Mouse (Mus musculus) embryonic facial prominence, embryonic 14.5 days (tissue): ENCODE measurements around the gene Flot1. TPM values are rescaled to one million over a fixed set of nuclear protein-coding genes. Genes with fewer than 3 reads are reported as not detected.

Experiments
- ATAC-seq: fragments of 200-750 bp; cut with Nextera tagmentation; 2 replicates; pipeline ENCODE4 v1.8.0; 2017; ENCODE audit warnings: low read depth, moderate number of reproducible peaks, moderate TSS enrichment
- DNase-seq: peaks from one replicate; pipeline ENCODE4 v3.0.0-alpha.2; 2015; ENCODE audit warnings: low spot score
- H3K27ac ChIP-seq: fragments of 300-500 bp; sonication (generic); replicated peaks from 2 replicates; pipeline ENCODE4 v1.5.1; 2014; ENCODE audit warnings: low read depth, mild to moderate bottlenecking, low read length, moderate library complexity
- H3K27me3 ChIP-seq: fragments of 300-500 bp; sonication (generic); replicated peaks from 2 replicates; pipeline ENCODE4 v1.6.1; 2014; ENCODE audit warnings: low read length; ENCODE audit not compliant: control insufficient read depth, insufficient read depth
- H3K36me3 ChIP-seq: fragments of 300-500 bp; sonication (generic); 2 replicates; pipeline ENCODE4 v1.6.1; 2014; ENCODE audit warnings: low read length, mixed read lengths; ENCODE audit not compliant: control insufficient read depth, insufficient read depth
- H3K4me1 ChIP-seq: fragments of 300-500 bp; sonication (generic); 2 replicates; pipeline ENCODE4 v1.6.1; 2014; ENCODE audit warnings: antibody characterized with exemption, low read length; ENCODE audit not compliant: control insufficient read depth, insufficient read depth
- H3K4me2 ChIP-seq: fragments of 300-500 bp; sonication (generic); 2 replicates; pipeline ENCODE4 v1.6.1; 2014; ENCODE audit warnings: low read depth, mild to moderate bottlenecking, low read length, moderate library complexity, mixed read lengths
- H3K4me3 ChIP-seq: fragments of 300-500 bp; sonication (generic); 2 replicates; pipeline ENCODE4 v1.5.1; 2014; ENCODE audit warnings: low read depth, mild to moderate bottlenecking, low read length
- H3K9ac ChIP-seq: fragments of 300-500 bp; sonication (generic); 2 replicates; pipeline ENCODE4 v1.6.1; 2014; ENCODE audit warnings: low read depth, mild to moderate bottlenecking, low read length, moderate library complexity, mixed read lengths
- H3K9me3 ChIP-seq: fragments of 300-500 bp; sonication (generic); 2 replicates; pipeline ENCODE4 v1.6.1; 2016; ENCODE audit warnings: low read length; ENCODE audit not compliant: control insufficient read depth
- WGBS: fragments of 180-500 bp; shearing (Covaris S2); extraction: QIAGEN DNeasy Blood & Tissue Kit; methylation state at CpG from one replicate; pipeline ENCODE4 v1.1.7; 2014; 5-methylcytosine and 5-hydroxymethylcytosine counted together
- polyA plus RNA-seq: library from polyadenylated mRNA; unstranded; fragments of >200 nt; fragmentation: Nextera tagmentation; extraction: Ambion mirVana; gene quantifications from 2 replicates; pipeline ENCODE4 v1.2.1, GENCODE M21; 2014

Gene Flot1
- polyA plus RNA-seq = 49.0 and 49.5 TPM in 2 replicates

DNA sequence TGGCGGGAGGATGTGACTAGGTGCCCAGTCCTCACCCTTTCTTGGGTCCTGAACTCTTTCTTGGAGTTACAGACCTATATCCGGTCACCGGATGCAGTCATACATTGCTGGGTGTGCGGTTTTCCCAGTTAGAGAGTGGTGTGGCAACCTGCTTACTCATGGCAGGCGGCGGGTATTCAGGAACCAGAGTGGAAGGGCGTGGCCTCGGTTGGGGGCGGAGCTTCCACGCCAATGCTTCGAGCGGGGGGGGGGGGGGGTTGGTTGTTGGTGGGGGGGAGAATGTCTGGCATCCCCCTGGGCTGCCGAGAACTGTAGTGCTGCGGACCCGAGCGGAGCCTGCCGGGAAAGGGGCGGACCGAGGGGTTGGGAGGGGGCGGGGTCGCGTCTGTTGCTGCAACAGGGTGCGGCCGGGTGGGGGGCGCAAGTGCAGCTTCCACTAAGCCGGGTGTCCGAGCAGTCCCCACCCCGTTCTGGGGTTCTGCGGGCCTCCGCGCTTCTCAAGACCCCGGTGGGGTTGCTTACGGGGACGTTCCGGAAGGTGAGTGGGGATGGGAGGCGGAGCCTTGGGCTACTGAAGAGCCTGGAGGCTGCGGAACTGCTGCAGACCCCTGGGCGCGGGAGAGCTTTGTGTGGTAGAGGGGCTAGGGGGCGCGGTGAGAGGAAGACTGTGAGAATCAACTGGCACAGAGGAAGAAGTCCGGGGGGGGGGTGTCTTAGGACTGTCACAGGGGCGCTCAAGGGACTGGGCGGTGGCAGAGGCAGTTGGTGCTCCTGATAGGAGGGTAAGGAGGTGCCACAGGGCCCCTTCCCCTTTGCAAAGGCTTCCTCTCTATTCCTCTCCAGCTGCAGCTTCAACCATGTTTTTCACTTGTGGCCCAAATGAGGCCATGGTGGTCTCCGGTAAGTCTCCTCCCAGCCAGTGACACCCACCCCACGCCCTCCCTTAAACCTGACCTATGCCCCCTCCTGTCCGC is at the start of gene Flot1:
TSS of gene Flot1 (plus strand) at position 267 of the 974 bp plus-strand sequence.
- Histone ChIP-seq H3K27ac (peak within 1 kb of the TSS; percentile 79), H3K4me3 (peak within 1 kb of the TSS; percentile 70), H3K9me3 (no peaks in the 10 kb centered on the region), H3K4me1 (peaks cover 10% of the 10 kb centered on the region), H3K36me3 (peaks cover 19% of the 10 kb centered on the region), H3K9ac (peak within 1 kb of the TSS; percentile 78), H3K4me2 (peak within 1 kb of the TSS; percentile 98), H3K27me3 (no peaks in the 10 kb centered on the region)
- ATAC-seq = peak; percentile 89
- DNase-seq = peak; percentile 94
- 1% methylated on average over 27 of the region's 47 CpGs for WGBS

DNA sequence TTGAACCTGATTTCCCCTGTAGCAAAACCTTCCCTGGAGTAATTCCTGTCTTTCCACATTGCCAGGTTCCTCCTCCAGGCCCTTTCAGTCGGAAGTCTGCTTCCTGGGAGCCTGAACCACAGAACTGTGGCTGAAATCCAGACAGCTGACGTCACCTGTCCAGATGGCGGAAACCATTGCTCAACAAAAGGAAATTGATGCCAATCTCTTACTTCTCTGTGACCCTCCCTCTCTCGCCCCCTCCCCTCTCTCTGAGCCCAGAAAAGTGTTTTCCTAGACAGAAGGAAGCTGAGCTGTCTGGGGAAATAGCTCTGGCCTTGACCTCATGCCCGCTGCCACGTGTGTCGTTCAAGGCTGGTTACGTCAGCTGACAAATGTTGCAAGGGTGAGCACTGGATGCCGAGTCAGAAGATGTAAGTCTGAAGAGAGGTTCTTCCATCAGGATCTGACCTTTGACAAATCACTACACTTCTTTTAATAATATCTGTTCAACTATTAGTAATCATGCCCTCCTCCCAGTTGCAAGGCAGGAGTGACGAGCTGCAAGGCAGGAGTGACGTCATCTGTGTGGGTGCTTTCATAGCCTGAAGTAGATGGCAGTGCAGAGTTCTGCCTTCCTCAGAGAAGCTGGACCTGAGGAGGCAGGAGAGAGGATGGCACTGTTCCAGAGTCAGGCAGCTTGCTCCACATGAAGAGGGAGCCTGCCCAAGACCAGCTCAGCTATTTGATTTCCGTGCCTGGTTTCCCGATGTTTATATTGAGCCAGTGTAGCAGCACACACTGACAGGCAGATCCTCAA is 46.0 kb upstream of the Flot1 start:
- Histone ChIP-seq H3K9ac (no peak overlapping the region), H3K27me3 (no peaks in the 10 kb centered on the region), H3K4me2 (no peak overlapping the region; the same call in 1 of the 2 replicates), H3K9me3 (no peaks in the 10 kb centered on the region), H3K4me1 (peaks cover 15% of the 10 kb centered on the region), H3K36me3 (no peaks in the 10 kb centered on the region), H3K4me3 (no peak overlapping the region), H3K27ac (peak overlapping the region; percentile 54)
- DNase-seq (peak; percentile 84), ATAC-seq (peak; percentile 64)
- 38% methylated on average over 13 of the region's 13 CpGs for WGBS

DNA sequence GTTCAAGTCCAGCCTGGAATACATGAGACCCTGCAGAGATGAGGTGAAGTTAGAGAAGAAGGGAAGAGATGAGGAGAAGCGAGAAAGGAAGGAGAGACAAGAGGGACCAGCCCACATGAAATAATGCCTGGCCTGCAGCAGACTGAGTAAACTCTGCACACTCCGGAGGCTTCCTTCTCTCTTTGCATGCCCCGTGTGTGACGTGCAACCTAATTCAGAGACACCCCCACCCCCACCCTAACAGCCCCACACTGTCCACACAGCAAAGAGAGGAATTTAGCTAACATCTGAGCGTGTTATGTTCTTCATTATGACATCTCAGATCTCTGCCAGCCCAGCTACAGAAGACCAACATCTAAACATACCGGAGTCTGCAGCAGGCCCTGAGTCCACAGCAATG is 44.1 kb upstream of the Flot1 start:
- Histone ChIP-seq H3K9me3 (no peaks in the 10 kb centered on the region), H3K4me1 (peaks cover 15% of the 10 kb centered on the region), H3K27ac (peak overlapping the region; percentile 55), H3K36me3 (no peaks in the 10 kb centered on the region), H3K27me3 (no peaks in the 10 kb centered on the region), H3K9ac (peak overlapping the region; percentile 14; the same call in 1 of the 2 replicates), H3K4me2 (no peak overlapping the region), H3K4me3 (no peak overlapping the region)
- ATAC-seq = no peak
- WGBS = 56% methylated on average over 5 of the region's 6 CpGs
- no peak for DNase-seq

DNA sequence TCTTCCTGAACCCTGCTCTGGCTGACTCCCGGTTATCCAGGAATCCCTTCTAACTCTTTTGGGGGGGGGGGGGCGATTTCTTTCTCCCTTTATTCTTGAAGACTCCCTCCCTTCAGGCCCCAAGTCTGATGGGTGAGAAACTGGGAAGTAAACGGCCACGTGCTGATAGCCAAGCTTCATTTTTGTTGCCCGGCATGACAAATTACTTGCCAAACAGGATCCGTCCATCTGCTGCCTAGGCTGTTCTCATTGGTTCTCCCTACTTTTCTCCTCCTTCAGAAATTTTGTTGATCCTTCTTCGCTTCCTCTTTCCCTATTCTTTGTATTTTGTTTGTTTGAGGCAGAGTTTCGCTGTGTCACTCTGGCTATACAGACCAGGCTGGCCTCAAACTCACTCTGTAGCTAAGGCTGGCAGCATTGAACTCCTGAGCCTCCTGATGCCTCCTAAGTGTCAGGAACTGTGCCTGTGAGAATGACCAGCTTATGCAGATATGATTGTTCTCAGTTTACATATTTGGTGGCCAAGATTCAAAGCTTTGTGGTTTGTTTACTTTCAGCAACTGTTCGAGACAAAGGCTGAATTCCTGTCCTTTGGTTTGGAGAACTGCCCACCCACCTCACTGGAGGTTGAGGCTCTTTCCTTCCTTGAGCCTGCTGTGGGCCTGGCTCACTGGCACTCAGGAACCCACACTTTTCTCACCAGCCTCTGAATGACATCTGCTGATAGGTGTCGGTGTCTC is 43.4 kb upstream of the Flot1 start:
- WGBS = 56% methylated on average over 10 of the region's 10 CpGs
- H3K4me2 ChIP-seq = no peak overlapping the region
- H3K27ac ChIP-seq = peak overlapping the region; percentile 55; the same call in 1 of the 2 replicates
- DNase-seq (no peak), ATAC-seq (no peak)
- H3K4me1 ChIP-seq = peaks cover 15% of the 10 kb centered on the region
- H3K4me3 ChIP-seq = no peak overlapping the region
- no peaks in the 10 kb centered on the region for H3K36me3 ChIP-seq
- H3K9ac ChIP-seq = 0 out of 2 replicates have a peak overlapping the region, but pooled peaks have one; percentile 14
- no peaks in the 10 kb centered on the region for H3K9me3 ChIP-seq
- H3K27me3 ChIP-seq = no peaks in the 10 kb centered on the region

DNA sequence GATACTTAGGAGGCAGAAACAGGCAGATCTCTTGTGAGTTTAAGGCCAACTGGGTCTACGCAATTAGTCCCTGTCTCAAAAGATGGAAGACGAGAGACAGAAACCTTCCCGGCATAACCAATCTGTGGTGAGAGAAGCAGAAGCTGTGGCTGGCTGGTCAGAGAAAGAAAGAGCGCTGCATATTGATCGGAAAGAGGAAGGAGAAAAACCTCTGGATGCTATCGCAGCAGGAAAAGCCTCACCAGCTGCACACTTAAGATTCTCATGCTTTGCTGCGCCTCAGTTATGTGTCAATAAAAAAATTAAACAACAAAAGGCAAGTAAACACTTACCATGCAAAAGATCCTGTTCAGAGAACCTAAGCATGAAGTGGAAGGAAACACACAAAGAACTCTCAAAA is 42.7 kb upstream of the Flot1 start:
- Histone ChIP-seq H3K4me3 (no peak overlapping the region), H3K9ac (no peak overlapping the region), H3K9me3 (no peaks in the 10 kb centered on the region), H3K27ac (no peak overlapping the region; the same call in 1 of the 2 replicates), H3K36me3 (no peaks in the 10 kb centered on the region), H3K4me1 (peaks cover 15% of the 10 kb centered on the region), H3K27me3 (no peaks in the 10 kb centered on the region), H3K4me2 (no peak overlapping the region)
- no peak for DNase-seq
- 89% methylated on average over 7 of the region's 7 CpGs for WGBS
- no peak for ATAC-seq

DNA sequence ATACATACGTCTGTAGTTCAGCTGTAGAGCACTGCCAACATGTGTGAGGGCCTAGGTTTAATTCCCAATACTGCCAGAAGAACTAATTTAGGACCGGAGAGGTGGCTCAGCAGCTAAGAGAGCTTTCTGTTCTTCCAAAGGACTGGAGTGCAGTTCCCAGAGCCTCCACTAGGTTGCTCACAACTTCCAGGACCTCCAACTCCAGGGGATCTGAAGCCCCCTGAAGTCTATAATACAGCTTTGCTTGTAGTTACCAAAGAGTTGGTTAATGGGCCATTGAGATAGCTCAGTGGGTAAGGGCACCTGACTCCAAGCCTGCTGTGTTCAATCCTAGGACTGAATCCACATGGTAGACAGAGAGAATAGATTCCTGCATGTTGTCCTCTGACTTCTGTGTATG is 40.6 kb upstream of the Flot1 start:
- DNase-seq = no peak

DNA sequence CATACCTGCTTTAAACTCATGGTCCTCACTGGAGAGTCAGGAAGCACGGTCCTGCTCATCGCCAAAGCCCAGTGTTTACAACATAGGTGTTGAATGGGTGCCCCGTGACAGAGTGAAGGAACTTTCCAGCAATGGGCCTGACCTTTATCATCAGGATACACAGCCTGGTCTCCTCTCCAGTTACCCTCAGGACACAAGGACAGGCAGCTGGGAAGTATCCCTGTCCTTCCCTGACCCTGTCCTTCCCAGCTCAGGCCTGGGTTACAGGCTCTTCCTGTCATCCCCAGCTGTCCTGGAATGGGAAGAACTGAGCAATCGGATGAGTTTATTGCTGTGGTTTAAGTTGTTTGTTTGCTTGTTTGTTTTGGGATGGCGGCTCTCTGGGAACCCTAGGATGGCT is 40.1 kb upstream of the Flot1 start:
- no peaks in the 10 kb centered on the region for H3K36me3 ChIP-seq
- WGBS = 89% methylated on average over 5 of the region's 5 CpGs

More for the DNA sequence above, 40.6 kb upstream of the Flot1 start:
- 56% methylated on average over 2 of the region's 2 CpGs for WGBS
- no peaks in the 10 kb centered on the region for H3K27me3 ChIP-seq
- no peak overlapping the region for H3K9ac ChIP-seq
- H3K36me3 ChIP-seq = no peaks in the 10 kb centered on the region
- no peak overlapping the region for H3K27ac ChIP-seq
- no peak for ATAC-seq
- H3K4me1 ChIP-seq = peaks cover 4% of the 10 kb centered on the region
- H3K9me3 ChIP-seq = no peaks in the 10 kb centered on the region
- no peak overlapping the region for H3K4me2 ChIP-seq
- no peak overlapping the region for H3K4me3 ChIP-seq

DNA sequence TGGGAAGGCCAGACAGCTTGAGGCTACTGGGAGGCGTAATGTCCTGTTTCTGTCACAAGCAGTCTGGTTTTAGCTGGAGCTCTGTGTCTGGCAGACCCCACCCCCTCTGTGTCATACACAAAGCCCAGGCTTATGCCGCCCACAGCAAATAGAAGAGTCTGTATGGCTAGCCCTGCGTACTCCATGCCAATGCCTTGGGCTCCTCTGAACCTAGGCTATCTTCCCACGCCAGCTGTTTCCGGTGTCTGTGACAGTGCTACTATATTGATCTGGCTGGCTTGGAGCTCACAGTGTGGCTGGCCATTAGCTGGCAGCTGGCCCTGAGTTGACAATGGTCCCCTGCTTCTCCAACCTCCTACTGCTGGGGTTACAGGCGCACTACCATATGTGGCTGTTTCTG is 39.1 kb upstream of the Flot1 start:
- Histone ChIP-seq H3K36me3 (no peaks in the 10 kb centered on the region), H3K4me1 (peaks cover 4% of the 10 kb centered on the region; the same call in 1 of the 2 replicates), H3K27ac (no peak overlapping the region), H3K9me3 (no peaks in the 10 kb centered on the region), H3K9ac (no peak overlapping the region), H3K4me3 (no peak overlapping the region), H3K4me2 (no peak overlapping the region), H3K27me3 (no peaks in the 10 kb centered on the region)
- DNase-seq (peak; percentile 34), ATAC-seq (no peak)
- WGBS = 81% methylated on average over 6 of the region's 6 CpGs

More for the DNA sequence above, 40.1 kb upstream of the Flot1 start:
- H3K4me2 ChIP-seq = no peak overlapping the region
- H3K4me1 ChIP-seq = peaks cover 4% of the 10 kb centered on the region; the same call in 1 of the 2 replicates
- H3K4me3 ChIP-seq = no peak overlapping the region
- no peak overlapping the region for H3K27ac ChIP-seq
- DNase-seq (no peak), ATAC-seq (no peak)
- H3K27me3 ChIP-seq = no peaks in the 10 kb centered on the region
- H3K9me3 ChIP-seq = no peaks in the 10 kb centered on the region
- no peak overlapping the region for H3K9ac ChIP-seq
